Mouse (Mus musculus): ENCODE results near the gene Pdcd1lg2.

DNA sequence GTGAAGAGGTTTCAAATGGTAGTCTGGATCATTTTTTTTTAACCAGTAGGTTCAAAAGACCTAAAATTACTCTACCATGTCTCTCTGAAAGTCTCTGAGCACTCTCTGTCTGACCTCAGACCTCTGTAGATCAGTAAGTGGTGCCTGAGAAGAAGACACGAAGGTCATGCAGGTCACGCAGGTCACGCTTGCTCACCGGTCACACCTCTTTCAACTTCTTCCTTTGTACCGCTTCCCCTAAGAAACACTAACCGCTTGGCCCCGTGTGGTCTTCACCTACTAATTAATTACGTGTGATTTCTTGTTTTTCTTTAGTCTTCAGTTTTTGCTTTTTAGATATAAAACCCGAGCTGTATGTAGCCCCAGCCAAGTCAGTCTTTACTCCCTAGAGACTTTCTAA lies 80.7 kb downstream of the Pdcd1lg2 start:
- TF ChIP-seq CTCF (IDR thresholded peaks at IDR 0.05; ENCODE audit: borderline replicate concordance, insufficient read depth, low read depth, low read length) (no peak), POLR2A (IDR thresholded peaks at IDR 0.05; ENCODE audit: borderline replicate concordance, insufficient read depth, low read length) (no peak)
